Mouse (Mus musculus): ENCODE data around the gene Fbln7. TPM values are rescaled to one million over a fixed set of nuclear protein-coding genes. Genes with fewer than 3 reads are reported as not detected.

Gene Fbln7
- total and polyA plus RNA-seq, 2 experiments from 2014 or later = 2.6 TPM

DNA sequence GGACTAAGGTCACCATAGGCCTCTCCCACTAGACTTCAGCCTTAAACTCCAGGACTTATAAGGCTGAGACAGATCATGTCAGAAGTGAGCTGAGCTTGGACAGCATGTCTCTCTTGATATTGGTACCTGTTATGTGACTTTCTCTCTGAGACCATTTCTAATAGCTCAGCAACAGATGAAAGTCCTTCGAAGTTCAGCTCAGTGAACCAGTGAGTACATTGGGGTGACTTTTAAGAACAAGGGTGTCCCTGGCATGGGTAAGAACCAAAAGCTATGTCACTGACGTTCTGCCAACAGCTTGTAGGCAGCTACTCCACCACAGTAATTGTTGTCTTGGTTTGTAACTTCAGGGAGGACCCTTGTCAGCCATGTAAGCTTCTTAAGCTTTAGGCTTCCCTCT is 42.1 kb upstream of the Fbln7 start:
- Histone ChIP-seq H3K36me3 (ENCODE audit: insufficient read depth) (0 out of 2 replicates have a peak, but pooled peaks cover 7% of the 10 kb centered on the region), H3K27ac (ENCODE audit: low read depth, low read length) (no peak overlapping the region), H3K4me2 (ENCODE audit: low read depth) (no peak overlapping the region), H3K9ac (no peak overlapping the region), H3K9me3 (ENCODE audit: low read length) (no peaks in the 10 kb centered on the region), H3K27me3 (ENCODE audit: insufficient read depth, low read length) (no peaks in the 10 kb centered on the region), H3K4me1 (ENCODE audit: insufficient read depth) (no peaks in the 10 kb centered on the region), H3K4me3 (ENCODE audit: low read depth, low read length) (no peak overlapping the region)
- ATAC-seq (no peak), DNase-seq (no peak)
- no peak for TF ChIP-seq CTCF (IDR thresholded peaks at IDR 0.05; ENCODE audit: low read depth)
- WGBS = 76% methylated on average over 2 of the region's 2 CpGs

- H3K9ac ChIP-seq = no peak overlapping the region
- H3K9me3 ChIP-seq (ENCODE audit: low read length) = no peaks in the 10 kb centered on the region
These were observed 38.9 kb upstream of the Fbln7 start for GRCm38 (mm10) chr2:128823893-128824292.

DNA sequence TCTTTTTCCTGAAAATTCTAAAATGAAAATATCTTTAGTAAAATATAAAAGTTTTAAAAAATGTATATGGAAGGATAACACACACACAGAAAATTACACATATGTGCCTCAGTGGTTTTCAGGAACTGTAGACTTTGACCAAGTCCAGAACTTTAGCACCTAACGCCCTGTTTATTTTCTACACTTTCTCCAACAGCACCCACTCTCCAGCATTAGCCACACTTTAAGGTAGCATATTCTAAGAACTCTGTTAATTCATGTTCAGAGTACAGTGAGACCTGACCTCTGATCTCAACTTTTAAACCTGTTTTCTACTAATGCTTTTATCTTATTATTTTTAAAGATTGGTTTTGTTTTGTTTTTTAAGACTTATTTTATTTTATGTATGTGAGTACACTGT is 35.0 kb upstream of the Fbln7 start:
- no peaks in the 10 kb centered on the region for H3K4me1 ChIP-seq (ENCODE audit: insufficient read depth)
- no peaks in the 10 kb centered on the region for H3K9me3 ChIP-seq (ENCODE audit: low read length)
- H3K36me3 ChIP-seq (ENCODE audit: insufficient read depth) = peaks cover 46% of the 10 kb centered on the region
- H3K4me3 ChIP-seq (ENCODE audit: low read depth, low read length) = no peak overlapping the region
- DNase-seq (no peak), ATAC-seq (no peak)
- WGBS = 95% methylated on average over 1 of the region's 1 CpGs
- H3K27me3 ChIP-seq (ENCODE audit: insufficient read depth, low read length) = no peaks in the 10 kb centered on the region
- TF ChIP-seq CTCF (IDR thresholded peaks at IDR 0.05; ENCODE audit: low read depth) = no peak
- no peak overlapping the region for H3K4me2 ChIP-seq (ENCODE audit: low read depth)
- H3K27ac ChIP-seq (ENCODE audit: low read depth, low read length) = no peak overlapping the region
- no peak overlapping the region for H3K9ac ChIP-seq

More at GRCm38 (mm10) chr2:128823893-128824292, 38.9 kb upstream of the Fbln7 start:
- TF ChIP-seq CTCF (IDR thresholded peaks at IDR 0.05; ENCODE audit: low read depth) = no peak
- Histone ChIP-seq H3K4me3 (ENCODE audit: low read depth, low read length) (no peak overlapping the region), H3K4me1 (ENCODE audit: insufficient read depth) (no peaks in the 10 kb centered on the region), H3K36me3 (ENCODE audit: insufficient read depth) (peaks cover 20% of the 10 kb centered on the region; the same call in 1 of the 2 replicates), H3K27ac (ENCODE audit: low read depth, low read length) (no peak overlapping the region), H3K27me3 (ENCODE audit: insufficient read depth, low read length) (no peaks in the 10 kb centered on the region), H3K4me2 (ENCODE audit: low read depth) (no peak overlapping the region)
- DNase-seq (no peak), ATAC-seq (no peak)
- WGBS = 82% methylated on average over 5 of the region's 5 CpGs

- Histone ChIP-seq H3K4me3 (ENCODE audit: low read depth, low read length) (no peak overlapping the region), H3K27ac (ENCODE audit: low read depth, low read length) (no peak overlapping the region), H3K4me2 (ENCODE audit: low read depth) (no peak overlapping the region), H3K9me3 (ENCODE audit: low read length) (no peaks in the 10 kb centered on the region), H3K9ac (no peak overlapping the region), H3K27me3 (ENCODE audit: insufficient read depth, low read length) (no peaks in the 10 kb centered on the region), H3K4me1 (ENCODE audit: insufficient read depth) (no peaks in the 10 kb centered on the region), H3K36me3 (ENCODE audit: insufficient read depth) (peaks cover 65% of the 10 kb centered on the region)
- no peak for TF ChIP-seq CTCF (IDR thresholded peaks at IDR 0.05; ENCODE audit: low read depth)
- WGBS = 95% methylated on average over 3 of the region's 3 CpGs
- no peak for DNase-seq
- ATAC-seq = no peak
These were observed 30.2 kb upstream of the Fbln7 start for GRCm38 (mm10) chr2:128832611-128833010.

DNA sequence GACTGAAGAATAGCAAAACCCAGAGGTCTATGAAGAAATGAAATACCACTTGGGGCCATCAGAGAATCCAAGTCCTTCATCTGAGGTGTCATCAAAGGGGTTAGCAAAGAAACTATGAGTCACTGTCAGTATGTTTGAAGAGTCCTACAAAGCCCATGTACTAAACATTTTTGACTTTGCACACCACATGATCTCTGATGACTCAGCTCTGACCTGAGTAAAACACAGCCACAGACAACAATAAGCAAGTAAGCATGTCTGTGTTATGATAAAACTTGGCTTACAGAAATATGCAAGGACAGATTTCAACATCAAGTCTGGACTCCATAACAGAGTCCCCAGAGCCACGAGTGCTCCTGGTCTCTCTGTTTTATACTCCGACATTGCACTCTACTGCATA is 29.7 kb upstream of the Fbln7 start:
- H3K4me2 ChIP-seq (ENCODE audit: low read depth) = no peak overlapping the region
- no peak for TF ChIP-seq CTCF (IDR thresholded peaks at IDR 0.05; ENCODE audit: low read depth)

GRCm38 (mm10) chr2:128833435-128833834 is 29.3 kb upstream of the Fbln7 start:
- peaks cover 68% of the 10 kb centered on the region for H3K36me3 ChIP-seq (ENCODE audit: insufficient read depth)
- H3K4me1 ChIP-seq (ENCODE audit: insufficient read depth) = no peaks in the 10 kb centered on the region
- no peak for ATAC-seq
- DNase-seq = no peak
- 95% methylated on average over 2 of the region's 2 CpGs for WGBS
- H3K4me3 ChIP-seq (ENCODE audit: low read depth, low read length) = no peak overlapping the region
- no peaks in the 10 kb centered on the region for H3K9me3 ChIP-seq (ENCODE audit: low read length)
- TF ChIP-seq CTCF (IDR thresholded peaks at IDR 0.05; ENCODE audit: low read depth) = no peak
- H3K9ac ChIP-seq = no peak overlapping the region
- no peak overlapping the region for H3K27ac ChIP-seq (ENCODE audit: low read depth, low read length)
- no peaks in the 10 kb centered on the region for H3K27me3 ChIP-seq (ENCODE audit: insufficient read depth, low read length)
- no peak overlapping the region for H3K4me2 ChIP-seq (ENCODE audit: low read depth)

More for the DNA sequence above, 29.7 kb upstream of the Fbln7 start:
- no peak overlapping the region for H3K27ac ChIP-seq (ENCODE audit: low read depth, low read length)
- WGBS = 97% methylated on average over 2 of the region's 2 CpGs
- no peak for DNase-seq
- H3K4me1 ChIP-seq (ENCODE audit: insufficient read depth) = no peaks in the 10 kb centered on the region
- no peak for ATAC-seq
- no peak overlapping the region for H3K4me3 ChIP-seq (ENCODE audit: low read depth, low read length)
- peaks cover 67% of the 10 kb centered on the region for H3K36me3 ChIP-seq (ENCODE audit: insufficient read depth)
- no peaks in the 10 kb centered on the region for H3K9me3 ChIP-seq (ENCODE audit: low read length)
- no peaks in the 10 kb centered on the region for H3K27me3 ChIP-seq (ENCODE audit: insufficient read depth, low read length)
- H3K9ac ChIP-seq = no peak overlapping the region

- Histone ChIP-seq H3K27ac (ENCODE audit: low read depth, low read length) (no peak overlapping the region), H3K4me1 (ENCODE audit: insufficient read depth) (no peaks in the 10 kb centered on the region), H3K4me3 (ENCODE audit: low read depth, low read length) (no peak overlapping the region), H3K9ac (no peak overlapping the region), H3K27me3 (ENCODE audit: insufficient read depth, low read length) (no peaks in the 10 kb centered on the region), H3K4me2 (ENCODE audit: low read depth) (no peak overlapping the region), H3K36me3 (ENCODE audit: insufficient read depth) (peaks cover 67% of the 10 kb centered on the region), H3K9me3 (ENCODE audit: low read length) (no peaks in the 10 kb centered on the region)
- TF ChIP-seq CTCF (IDR thresholded peaks at IDR 0.05; ENCODE audit: low read depth) = no peak
- 95% methylated on average over 8 of the region's 8 CpGs for WGBS
- no peak for ATAC-seq
- no peak for DNase-seq
These were observed 25.2 kb upstream of the Fbln7 start for GRCm38 (mm10) chr2:128837531-128837930.
